Mouse (Mus musculus): ENCODE measurements around the gene Nos1.
A peak's percentile ranks its signal among the peaks of the same experiment; 100 is the strongest.

The Nos1 gene

GRCm38 (mm10) chr5:118005728-118006127 is 224.9 kb downstream of the Nos1 start:
- DNase-seq: peak; percentile 63 to 78

- DNase-seq: no peak
Measured at GRCm38 (mm10) chr5:118008344-118008743, 227.5 kb downstream of the Nos1 start.
